Mouse (Mus musculus): ENCODE data around the gene Elk4. TPM values are rescaled to one million over a fixed set of nuclear protein-coding genes. Genes with fewer than 3 reads are reported as not detected.

Gene Elk4
- total RNA-seq, 2 experiments from 2014 or later: 48.7 to 54.6 TPM

DNA sequence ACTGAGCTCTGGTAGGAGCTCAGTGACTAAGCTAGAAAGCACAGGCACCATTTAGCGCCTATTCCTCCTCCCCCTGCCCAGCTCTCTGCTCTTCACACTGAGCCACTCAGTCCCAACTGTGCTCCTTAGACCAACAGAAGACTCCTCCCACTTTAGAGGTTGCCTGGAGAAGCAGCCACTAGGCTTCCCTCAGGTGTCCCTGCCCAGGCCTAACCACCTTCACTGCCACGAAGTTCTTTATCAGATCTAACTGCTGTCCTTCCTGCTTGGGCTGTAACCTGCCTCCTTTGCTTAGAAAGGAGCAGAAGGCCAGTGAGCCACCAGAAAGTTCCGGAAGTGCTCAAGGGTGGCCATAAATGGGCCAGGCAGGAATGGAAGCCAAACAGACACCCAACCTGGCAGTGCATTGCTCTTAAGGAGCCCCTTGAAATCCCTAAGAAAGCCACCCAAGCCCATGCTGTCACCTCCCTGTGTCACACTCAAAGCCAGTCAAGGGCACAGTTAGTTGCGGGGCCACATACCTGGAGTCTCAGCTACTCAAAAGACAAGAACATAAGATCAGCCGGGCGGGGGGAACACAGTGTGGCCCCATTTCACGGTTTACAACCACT is 47.8 kb downstream of the Elk4 start:
- no peak for DNase-seq (ENCODE audit: low spot score in 2 of 2)
- intact Hi-C loops (cut with DNase I): no loop called here

DNA sequence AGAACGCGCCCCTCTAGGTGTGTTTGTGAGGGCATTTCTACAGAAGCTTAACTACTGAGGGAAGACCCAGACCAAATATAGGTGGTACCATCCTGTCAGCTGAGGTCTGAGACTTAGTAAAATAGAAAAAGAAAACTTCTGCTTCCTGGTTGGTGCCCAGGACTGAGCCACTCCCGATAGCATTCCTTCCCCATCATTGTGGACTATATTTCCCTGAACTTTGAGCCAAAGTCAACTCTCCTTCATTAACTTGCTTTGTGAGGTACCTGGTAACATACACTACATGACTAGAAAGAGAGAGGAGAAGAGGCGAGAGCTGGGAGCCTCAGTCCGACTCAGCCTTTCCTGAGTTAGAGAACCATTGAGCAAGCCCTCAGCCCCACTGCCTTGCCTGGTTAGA is 51.2 kb downstream of the Elk4 start:
- intact Hi-C loops (cut with DNase I): no loop called here
- DNase-seq (ENCODE audit: low spot score in 2 of 2): no peak

DNA sequence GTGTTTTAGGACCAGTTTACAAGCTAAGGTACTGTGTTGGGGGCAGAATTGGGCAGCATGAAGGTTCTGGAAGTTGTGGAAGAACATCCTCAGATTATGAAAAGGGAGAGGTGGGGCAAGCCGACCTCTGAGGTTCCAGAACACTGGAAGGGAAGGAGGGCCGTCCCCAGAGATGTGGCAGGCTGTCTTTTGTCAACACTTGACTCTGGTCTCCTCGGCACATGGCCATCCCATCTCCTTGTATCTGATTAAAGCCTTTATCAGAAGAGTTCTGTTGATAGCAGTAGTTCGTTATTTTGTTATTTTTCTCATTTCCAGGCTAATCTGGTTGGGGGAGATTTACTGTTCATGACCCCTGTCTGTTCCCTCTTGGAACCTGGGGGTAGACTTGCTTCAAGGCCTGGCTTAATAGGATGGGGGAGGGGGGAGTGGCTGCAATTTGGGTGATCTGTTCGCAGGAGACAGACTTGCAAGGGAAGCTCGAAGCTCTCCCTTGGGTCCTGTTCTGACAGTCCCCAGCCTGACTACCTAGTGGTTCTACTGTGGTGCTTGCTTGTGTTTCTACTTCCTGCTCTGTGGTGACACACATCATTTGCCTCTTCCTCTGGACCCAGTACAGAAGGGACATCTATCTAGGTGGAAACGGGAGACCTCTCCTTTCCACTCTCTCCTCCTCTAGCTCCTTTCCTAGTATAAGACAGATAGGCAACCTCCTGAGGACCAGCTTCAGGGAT is 52.8 kb downstream of the Elk4 start:
- intact Hi-C loops (cut with DNase I): no loop called here
- no peak for DNase-seq (ENCODE audit: low spot score in 2 of 2)

DNA sequence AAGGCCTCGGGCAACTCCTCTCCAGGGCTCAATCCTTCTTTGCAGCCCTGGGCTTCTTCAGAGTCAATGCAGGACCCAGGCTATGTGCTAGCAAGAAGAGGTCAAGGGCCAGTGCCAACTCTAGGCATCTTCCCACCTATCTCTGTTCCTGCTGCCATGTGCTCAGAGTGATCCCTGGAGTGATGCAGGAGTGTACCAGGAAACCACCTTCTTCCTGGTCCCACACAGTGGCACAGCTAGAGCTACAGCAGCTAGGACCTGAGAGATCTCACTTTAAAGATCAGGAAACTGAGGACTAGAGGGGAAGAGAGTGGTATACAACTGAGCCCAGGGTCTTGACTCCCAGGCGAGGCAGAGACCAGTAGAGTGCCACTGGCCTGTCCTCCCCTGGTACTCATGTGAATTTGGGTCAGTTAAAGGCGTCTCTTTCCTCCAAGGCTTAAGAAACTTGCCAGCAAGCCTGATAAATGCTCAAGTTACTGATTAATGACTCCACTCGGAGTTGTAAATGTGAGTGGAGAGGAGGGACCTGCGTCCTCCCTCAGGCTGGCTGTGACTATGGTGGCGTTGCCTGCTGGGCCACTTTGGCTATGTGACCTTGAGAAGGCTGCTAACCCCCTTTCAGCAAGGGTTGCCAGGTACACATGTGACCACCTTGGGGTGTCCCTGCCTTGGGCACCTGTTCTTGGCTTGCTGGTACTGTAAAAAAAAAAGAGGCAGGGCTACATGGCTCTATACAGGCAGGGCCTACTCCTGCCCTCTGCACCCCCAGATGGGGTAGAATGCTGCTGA is 54.5 kb downstream of the Elk4 start:
- no peak for DNase-seq (ENCODE audit: low spot score in 2 of 2)
- intact Hi-C loops (cut with DNase I): no loop called here

DNA sequence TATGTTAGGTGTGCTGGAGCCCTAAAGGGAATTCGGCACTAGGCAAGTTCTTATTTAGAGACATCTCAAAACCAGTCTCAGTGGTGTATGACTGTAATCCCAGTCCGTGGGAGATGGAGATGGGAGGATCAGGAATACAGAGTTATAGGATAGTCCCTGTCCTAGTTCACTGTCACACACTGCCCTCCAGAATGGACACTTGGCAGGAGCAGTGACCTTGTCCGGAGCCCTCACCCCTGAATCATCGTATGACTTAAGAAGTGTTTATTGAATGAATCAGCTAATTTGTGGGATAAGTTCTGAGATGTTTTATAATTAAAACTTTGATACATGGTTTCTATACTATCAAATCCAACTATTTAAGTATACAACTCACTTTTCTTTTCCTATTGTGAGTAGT is 55.7 kb downstream of the Elk4 start:
- intact Hi-C loops (cut with DNase I): no loop called here
- no peak for DNase-seq (ENCODE audit: low spot score in 2 of 2)

GRCm38 (mm10) chr1:132065001-132065400 is 57.6 kb downstream of the Elk4 start:
- peak in 1 of 2 experiments; percentile 26 for DNase-seq (ENCODE audit: low spot score in 2 of 2)
- intact Hi-C loops (cut with DNase I): no loop called here

DNA sequence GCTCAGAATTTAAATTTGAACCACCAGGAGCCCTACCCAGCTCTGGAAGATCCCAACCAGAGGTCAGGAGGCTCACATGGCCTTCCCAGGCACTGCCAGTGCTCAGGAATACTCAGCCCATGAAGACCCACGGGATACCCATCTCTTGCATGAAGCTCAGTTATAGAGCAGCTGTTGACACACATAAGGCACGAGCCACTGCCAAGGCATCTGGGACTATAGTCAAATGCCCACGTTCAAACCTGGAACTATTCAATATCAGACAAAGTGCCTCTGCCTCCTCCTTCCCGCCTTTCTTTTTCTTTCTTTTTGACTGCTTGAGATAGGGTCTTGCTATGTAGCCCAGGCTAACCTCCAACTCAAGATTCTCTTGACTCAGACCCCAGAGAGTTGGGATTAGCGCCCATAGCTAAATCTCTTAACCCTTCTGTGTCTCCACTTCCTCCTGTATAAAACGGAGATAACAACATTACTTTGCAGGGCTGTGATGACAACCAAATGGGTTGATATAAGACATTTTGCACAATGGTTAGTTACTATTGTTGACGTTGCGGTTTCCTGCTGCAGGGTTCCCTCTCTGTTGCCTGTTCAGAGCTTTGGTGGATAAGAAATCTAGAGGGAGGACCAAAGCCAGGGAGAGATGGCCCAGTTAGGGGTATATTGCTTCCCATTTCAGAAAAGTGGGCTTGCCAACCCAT is 58.2 kb downstream of the Elk4 start:
- intact Hi-C loops (cut with DNase I): no loop called here
- DNase-seq (ENCODE audit: low spot score in 2 of 2): peak in 1 of 2 experiments; percentile 40

GRCm38 (mm10) chr1:132067261-132068255 is 60.2 kb downstream of the Elk4 start, which contains the start of gene Mfsd4a:
TSS of gene Mfsd4a (minus strand) at chr1:132068062.
- DNase-seq (ENCODE audit: low spot score in 2 of 2): peak; percentile 63 to 78
- intact Hi-C loops (cut with DNase I): no loop called here

DNA sequence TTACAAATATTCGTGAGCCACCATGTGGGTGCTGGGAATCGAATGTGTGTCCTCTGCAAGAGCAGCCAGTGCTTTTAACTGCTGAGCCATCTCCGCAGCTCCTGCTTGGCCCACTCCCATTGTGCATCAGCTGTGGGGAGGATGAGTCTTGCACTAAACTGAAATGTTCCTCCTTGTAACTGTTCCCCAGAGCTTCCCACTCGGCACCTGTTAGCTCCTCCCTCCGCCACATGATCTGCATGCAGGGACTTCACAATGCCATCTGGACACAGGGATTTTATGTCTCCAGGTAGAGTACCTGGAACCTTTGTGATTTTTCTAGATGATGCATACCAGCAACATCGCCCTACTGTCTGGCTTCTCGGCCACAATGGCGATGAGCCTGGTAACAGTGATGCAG is 62.0 kb downstream of the Elk4 start:
- DNase-seq (ENCODE audit: low spot score in 2 of 2): peak in 1 of 2 experiments; percentile 26
- intact Hi-C loops (cut with DNase I): no loop called here

GRCm38 (mm10) chr1:132070659-132071058 is 63.3 kb downstream of the Elk4 start:
- intact Hi-C loops (cut with DNase I): no loop called here
- DNase-seq (ENCODE audit: low spot score in 2 of 2): no peak

- no peak for DNase-seq (ENCODE audit: low spot score in 2 of 2)
- intact Hi-C loops (cut with DNase I): no loop called here
Measured at GRCm38 (mm10) chr1:132075576-132075975, 68.2 kb downstream of the Elk4 start.

DNA sequence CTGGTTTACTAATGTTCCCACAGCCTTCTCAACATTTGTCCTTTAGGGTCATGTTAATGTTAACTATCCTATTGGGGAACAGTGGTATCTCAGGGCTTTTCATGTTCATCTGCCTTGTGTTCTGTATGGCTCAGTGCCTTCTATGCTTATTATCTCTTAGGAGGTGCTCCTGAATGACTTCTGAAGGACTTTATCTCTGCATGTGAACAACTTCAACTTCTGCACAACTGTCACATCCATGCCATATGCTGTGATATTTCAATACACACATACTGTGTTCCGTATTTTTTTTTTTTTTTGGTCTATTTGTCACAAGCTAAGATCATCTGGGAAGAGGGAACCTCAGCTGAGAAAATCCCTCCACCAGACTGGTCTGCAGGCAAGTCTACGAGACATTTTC is 71.0 kb downstream of the Elk4 start:
- DNase-seq (ENCODE audit: low spot score in 2 of 2): no peak
- intact Hi-C loops (cut with DNase I): no loop called here

Other genes with a start within 250 kb of the Elk4 start
- gene Pm20d1, start 210.2 kb upstream of the Elk4 start, total RNA-seq (2021): 1 to 10 TPM; 1.5 to 2.2 TPM
- 10 to 100 TPM; 42.8 to 51.5 TPM for gene Slc41a1, start 180.1 kb upstream of the Elk4 start, total RNA-seq (2021)
- gene Rab29, start 140.4 kb upstream of the Elk4 start, total RNA-seq (2021): 1 to 10 TPM; 6.9 to 7.1 TPM
- 100 to 1,000 TPM; 144 to 148 TPM for gene Nucks1, start 97.1 kb upstream of the Elk4 start, total RNA-seq (2021)
- gene Slc45a3, start 44.6 kb upstream of the Elk4 start, total RNA-seq (2021): 1 to 10 TPM; 1.0 to 1.4 TPM
- 100 to 1,000 TPM in 1 of 2 experiments, 10 to 100 TPM in 1; 77.5 to 101 TPM for gene Mfsd4a, start 60.5 kb downstream of the Elk4 start, total RNA-seq (2021)
- gene Cdk18, start 132.1 kb downstream of the Elk4 start, total RNA-seq (2021): 10 to 100 TPM; 29.6 to 31.5 TPM
- gene Lemd1, start 183.8 kb downstream of the Elk4 start, total RNA-seq (2021): 1 to 10 TPM; 6.3 to 6.4 TPM
- 1 to 10 TPM; 5.4 to 6.2 TPM for gene AC124108.1, start 183.8 kb downstream of the Elk4 start, total RNA-seq (2021)
- not detected for gene Gm10188, start 222.2 kb downstream of the Elk4 start, total RNA-seq (2021)